Mouse (Mus musculus) forebrain, embryonic 11.5 days (tissue): ENCODE results near the gene Ccnk. TPM values are rescaled to one million over a fixed set of nuclear protein-coding genes. Genes with fewer than 3 reads are reported as not detected.
A peak's percentile ranks its signal among the peaks of the same experiment; 100 is the strongest.

ENCODE experiments used
- ATAC-seq: fragments of 200-750 bp; cut with Nextera tagmentation; replicated peaks from 2 replicates; pipeline ENCODE4 v1.8.0; 2017; ENCODE audit warnings: moderate TSS enrichment; ENCODE audit not compliant: low FRiP score
- DNase-seq: peaks from one replicate; pipeline ENCODE4 v3.0.0-alpha.2; 2017; ENCODE audit warnings: low spot score
- H3K27ac ChIP-seq: fragments of 300-500 bp; sonication (generic); 2 replicates; pipeline ENCODE4 v1.5.1; 2014; ENCODE audit warnings: low read depth, low read length
- H3K27me3 ChIP-seq: fragments of 300-500 bp; sonication (generic); 2 replicates; pipeline ENCODE4 v1.6.1; 2014; ENCODE audit warnings: mild to moderate bottlenecking, low read length, mixed read lengths; ENCODE audit not compliant: control insufficient read depth, insufficient read depth
- H3K36me3 ChIP-seq: fragments of 300-500 bp; sonication (generic); 2 replicates; pipeline ENCODE4 v1.6.1; 2014; ENCODE audit warnings: mild to moderate bottlenecking, low read length, moderate library complexity, mixed read lengths; ENCODE audit not compliant: control insufficient read depth, insufficient read depth
- H3K4me1 ChIP-seq: fragments of 300-500 bp; sonication (generic); replicated peaks from 2 replicates; pipeline ENCODE4 v1.6.1; 2014; ENCODE audit warnings: low read length, mixed read lengths; ENCODE audit not compliant: control insufficient read depth, insufficient read depth
- H3K4me2 ChIP-seq: fragments of 300-500 bp; sonication (generic); 2 replicates; pipeline ENCODE4 v1.6.1; 2014; ENCODE audit warnings: low read depth, mild to moderate bottlenecking, low read length, moderate library complexity, mixed read lengths; ENCODE audit not compliant: severe bottlenecking
- H3K4me3 ChIP-seq: fragments of 300-500 bp; sonication (generic); 2 replicates; pipeline ENCODE4 v1.5.1; 2014; ENCODE audit warnings: low read depth, low read length
- H3K9ac ChIP-seq: fragments of 300-500 bp; sonication (generic); 2 replicates; pipeline ENCODE4 v1.6.1; 2014; ENCODE audit warnings: low read length
- H3K9me3 ChIP-seq: fragments of 300-500 bp; sonication (generic); 2 replicates; pipeline ENCODE4 v1.6.1; 2016; ENCODE audit warnings: low read length, mixed read lengths; ENCODE audit not compliant: control insufficient read depth
- WGBS: fragments of 180-500 bp; shearing (Covaris S2); extraction: QIAGEN DNeasy Blood & Tissue Kit; methylation state at CpG from one replicate; pipeline ENCODE4 v1.1.7; 2014; 5-methylcytosine and 5-hydroxymethylcytosine counted together
- polyA plus RNA-seq: library from polyadenylated mRNA; unstranded; fragments of >200 nt; fragmentation: Nextera tagmentation; extraction: Ambion mirVana; gene quantifications from 2 replicates; pipeline ENCODE4 v1.2.1, GENCODE M21; 2014

Ccnk gene
- 5.0 and 6.2 TPM in 2 replicates for polyA plus RNA-seq

DNA sequence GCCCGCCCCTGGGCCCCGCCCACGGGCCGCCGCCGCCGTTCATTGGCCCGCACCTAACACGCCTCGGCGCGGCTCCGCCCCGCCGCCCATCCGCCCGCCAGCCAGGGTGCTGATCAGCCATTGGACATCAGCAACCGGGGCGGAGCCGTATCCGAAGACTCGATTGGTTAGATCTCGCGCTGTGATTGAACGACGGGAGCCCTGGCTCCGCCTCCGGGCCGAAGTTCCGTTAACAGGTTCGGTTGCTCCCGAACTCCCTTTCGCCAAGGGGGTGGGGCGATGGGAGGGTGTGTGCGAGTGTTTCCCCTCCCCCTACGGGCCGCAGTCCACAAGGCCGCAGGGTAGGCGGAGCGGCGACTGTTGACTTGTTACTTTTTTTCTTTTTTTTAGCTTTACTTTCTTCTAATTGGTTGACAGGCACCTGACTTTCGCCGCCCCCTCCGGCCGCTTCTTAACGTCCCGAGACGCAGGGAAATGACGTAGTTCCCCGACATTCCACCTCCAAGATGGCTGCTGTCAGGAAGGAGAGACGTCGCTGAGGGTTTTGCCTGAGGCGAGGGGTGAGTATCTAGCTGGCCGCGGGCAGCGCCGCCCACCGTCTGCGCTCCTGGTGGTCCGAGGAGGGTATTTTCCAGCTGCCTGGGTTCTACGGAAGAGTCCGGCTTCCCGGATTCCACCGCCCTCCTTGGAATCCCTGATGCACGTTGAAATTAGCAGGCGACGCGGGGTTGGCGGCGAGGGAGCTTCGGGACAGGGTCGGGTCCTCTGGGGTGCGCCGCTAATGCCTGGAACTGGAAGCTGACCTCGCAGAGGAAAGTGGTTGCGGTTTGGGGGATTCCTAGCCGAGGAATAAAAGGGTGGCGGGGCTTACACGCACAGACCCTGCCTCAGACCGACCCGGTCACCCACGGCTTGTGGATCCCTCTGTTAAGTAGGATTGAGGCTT, at the start of gene Ccnk:
TSS of gene Ccnk (plus strand) at position 259 of the 946 bp plus-strand sequence.
- Histone ChIP-seq H3K9me3 (no peaks in the 10 kb centered on the region), H3K4me3 (peak within 1 kb of the TSS; percentile 98), H3K27ac (peak within 1 kb of the TSS; percentile 53), H3K9ac (peak within 1 kb of the TSS; percentile 94), H3K27me3 (no peaks in the 10 kb centered on the region), H3K36me3 (no peaks in the 10 kb centered on the region; the same call in 1 of the 2 replicates), H3K4me2 (peak within 1 kb of the TSS; percentile 90), H3K4me1 (peaks cover 11% of the 10 kb centered on the region)
- peak; percentile 99 for DNase-seq
- WGBS: under 1% methylated on average over 76 of the region's 82 CpGs
- peak; percentile 98 for ATAC-seq

DNA sequence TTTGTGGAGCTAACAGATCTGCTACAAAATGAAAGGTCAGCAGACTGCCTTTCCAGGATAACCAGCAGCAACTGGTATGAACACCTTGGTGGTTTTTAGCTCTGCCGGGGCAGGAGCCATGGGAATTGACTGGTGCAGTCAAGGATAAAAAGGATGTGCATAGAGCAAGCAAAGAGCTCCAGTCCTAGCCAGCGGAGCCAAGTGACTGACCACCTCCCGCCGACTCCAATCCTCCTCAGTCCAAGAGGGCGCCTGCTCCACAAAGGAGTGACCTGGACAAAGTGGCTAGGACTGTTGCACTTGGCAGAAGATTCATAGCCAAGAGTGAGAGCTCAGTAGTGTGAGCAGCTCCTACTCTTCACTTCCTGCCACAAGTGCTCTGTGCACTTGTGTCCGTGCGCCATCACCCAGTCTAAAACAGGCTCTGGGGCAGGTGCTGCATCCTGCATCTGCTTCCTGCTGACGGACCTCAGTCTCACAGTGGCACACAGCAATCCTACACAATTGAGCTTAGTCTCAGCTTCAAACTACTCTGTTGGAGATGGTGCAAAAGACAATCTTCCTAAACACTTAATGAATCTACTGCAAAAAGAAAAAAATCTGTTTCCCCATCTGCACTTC, 46.8 kb upstream of the Ccnk start:
- ATAC-seq (no peak), DNase-seq (no peak)
- Histone ChIP-seq H3K27ac (no peak overlapping the region), H3K4me2 (no peak overlapping the region), H3K27me3 (no peaks in the 10 kb centered on the region), H3K9ac (no peak overlapping the region), H3K4me3 (no peak overlapping the region), H3K9me3 (no peaks in the 10 kb centered on the region), H3K4me1 (no peaks in the 10 kb centered on the region), H3K36me3 (no peaks in the 10 kb centered on the region; the same call in 1 of the 2 replicates)
- WGBS: 88% methylated on average over 8 of the region's 8 CpGs

DNA sequence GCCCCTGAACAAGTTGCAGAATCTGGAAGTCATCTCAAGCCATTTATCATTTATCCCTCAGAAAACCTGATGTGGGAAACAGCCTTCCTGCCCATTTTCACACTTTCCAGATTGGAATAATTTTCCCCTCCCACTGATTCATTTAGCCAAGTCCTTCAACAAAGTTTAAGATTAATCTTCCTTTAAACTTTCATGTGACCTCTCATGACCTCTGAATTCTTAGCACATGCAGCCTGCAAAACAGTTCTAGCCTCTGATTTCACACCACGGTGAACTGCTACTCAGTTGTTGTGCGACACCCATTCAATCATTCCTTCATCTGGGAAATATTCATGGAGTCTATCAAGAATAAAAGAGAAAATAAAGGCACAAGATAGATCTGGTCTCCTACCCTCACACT, 46.2 kb upstream of the Ccnk start:
- ATAC-seq (no peak), DNase-seq (no peak)
- Histone ChIP-seq H3K9ac (no peak overlapping the region), H3K27ac (no peak overlapping the region), H3K4me1 (no peaks in the 10 kb centered on the region), H3K4me2 (no peak overlapping the region), H3K4me3 (no peak overlapping the region), H3K27me3 (no peaks in the 10 kb centered on the region), H3K9me3 (no peaks in the 10 kb centered on the region), H3K36me3 (no peaks in the 10 kb centered on the region; the same call in 1 of the 2 replicates)
- WGBS: 87% methylated on average over 2 of the region's 2 CpGs

DNA sequence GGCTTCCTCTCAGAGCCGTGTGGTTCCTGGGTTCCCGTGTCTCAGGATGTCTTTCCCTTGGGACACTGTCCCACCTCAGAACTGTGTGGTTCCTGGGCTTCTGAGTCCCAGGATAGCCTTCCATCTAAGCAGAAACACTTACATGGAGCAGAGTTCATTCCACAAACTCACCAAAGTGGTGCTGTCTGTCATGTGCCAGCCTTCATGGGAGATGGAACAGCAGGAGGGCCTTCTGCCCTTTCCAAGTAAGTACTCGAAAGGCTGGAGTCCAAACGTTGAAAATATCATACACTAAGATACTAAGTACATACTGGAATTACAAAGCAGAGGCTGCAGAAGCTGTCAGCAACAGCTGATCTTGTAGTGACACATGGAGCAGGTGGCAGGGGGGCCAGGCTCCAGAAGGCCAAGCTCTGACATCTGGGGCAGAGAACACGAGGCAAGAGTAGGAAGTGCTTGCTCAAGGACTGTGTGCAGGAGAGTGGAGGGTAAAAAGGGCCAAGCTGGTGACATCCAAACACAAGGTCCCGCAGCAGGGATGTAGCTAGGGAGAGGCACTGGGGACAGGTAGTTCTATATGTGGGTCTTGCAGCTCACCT, 43.7 kb upstream of the Ccnk start:
- 87% methylated on average over 6 of the region's 6 CpGs for WGBS
- H3K27ac ChIP-seq: no peak overlapping the region
- no peaks in the 10 kb centered on the region for H3K4me1 ChIP-seq
- H3K4me3 ChIP-seq: no peak overlapping the region
- H3K27me3 ChIP-seq: no peaks in the 10 kb centered on the region
- H3K9ac ChIP-seq: no peak overlapping the region
- ATAC-seq: no peak
- no peaks in the 10 kb centered on the region for H3K9me3 ChIP-seq
- no peaks in the 10 kb centered on the region; the same call in 1 of the 2 replicates for H3K36me3 ChIP-seq
- no peak for DNase-seq
- H3K4me2 ChIP-seq: no peak overlapping the region

DNA sequence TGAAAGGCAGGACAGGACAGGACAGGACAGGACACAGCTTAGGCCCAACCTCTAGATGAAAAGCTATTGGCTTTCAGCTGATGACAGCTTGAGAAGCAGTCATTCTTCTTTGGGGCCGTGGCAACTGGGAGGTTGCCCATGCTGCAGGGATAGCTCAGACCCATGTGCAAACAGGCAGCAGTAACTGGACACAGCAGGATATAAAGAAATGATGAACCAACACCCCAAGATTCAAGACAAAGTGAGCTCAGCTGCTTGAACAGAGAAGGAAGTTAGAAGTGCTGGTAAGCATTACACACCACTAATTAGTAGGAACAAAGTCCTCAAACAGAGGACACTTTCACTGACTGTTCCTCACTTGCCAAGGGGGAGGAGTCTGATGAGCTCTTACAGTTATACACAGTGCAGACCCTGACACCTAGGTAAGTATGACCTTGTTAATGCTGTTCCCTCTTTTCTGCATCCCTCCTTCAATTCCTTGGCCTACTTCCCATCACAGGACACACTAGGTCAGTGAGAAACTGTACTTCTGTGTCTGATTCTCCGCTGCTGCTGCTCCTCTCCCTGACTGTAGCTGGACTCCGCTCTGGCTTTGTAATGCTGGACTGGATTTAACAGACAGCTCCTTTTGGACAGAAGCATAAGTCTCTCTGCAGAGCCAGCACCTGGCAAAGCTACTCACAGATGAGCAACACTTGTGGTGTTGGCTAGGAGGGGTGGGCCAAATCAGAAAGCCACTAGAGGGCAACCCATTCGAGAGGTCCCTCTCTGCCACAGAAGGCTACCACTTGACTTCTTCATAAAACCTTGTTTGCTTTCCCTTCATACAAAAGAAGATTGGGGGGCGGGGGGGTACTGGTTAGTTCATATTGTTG, 35.5 kb upstream of the Ccnk start:
- Histone ChIP-seq H3K27ac (no peak overlapping the region), H3K27me3 (no peaks in the 10 kb centered on the region), H3K4me1 (no peaks in the 10 kb centered on the region), H3K9me3 (no peaks in the 10 kb centered on the region), H3K36me3 (no peaks in the 10 kb centered on the region), H3K4me3 (no peak overlapping the region), H3K4me2 (no peak overlapping the region), H3K9ac (no peak overlapping the region)
- no peak for DNase-seq
- ATAC-seq: no peak
- WGBS: 93% methylated on average over 5 of the region's 5 CpGs

DNA sequence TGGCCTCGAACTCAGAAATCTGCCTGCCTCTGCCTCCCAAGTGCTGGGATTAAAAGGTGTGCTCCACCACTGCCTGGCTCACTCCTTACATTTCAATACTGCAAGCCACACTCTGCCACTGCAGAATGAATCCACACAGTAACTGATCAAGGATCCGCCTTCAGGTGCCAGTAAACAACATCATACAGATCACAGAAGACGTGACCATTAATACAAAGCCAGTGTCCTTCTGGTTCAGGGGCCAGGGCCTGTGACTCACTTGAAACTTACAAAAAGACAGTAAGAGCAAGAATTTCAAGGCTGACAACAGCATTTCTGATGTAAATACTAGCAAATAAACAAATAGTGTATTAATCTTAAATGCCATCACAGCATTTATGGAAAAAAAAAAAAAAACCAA, 34.2 kb upstream of the Ccnk start:
- no peak for ATAC-seq
- no peaks in the 10 kb centered on the region for H3K27me3 ChIP-seq
- H3K4me3 ChIP-seq: no peak overlapping the region
- no peaks in the 10 kb centered on the region for H3K9me3 ChIP-seq
- no peaks in the 10 kb centered on the region for H3K4me1 ChIP-seq
- no peak overlapping the region for H3K9ac ChIP-seq
- H3K27ac ChIP-seq: no peak overlapping the region
- no peak overlapping the region for H3K4me2 ChIP-seq
- no peaks in the 10 kb centered on the region for H3K36me3 ChIP-seq
- 94% methylated on average over 3 of the region's 3 CpGs for WGBS
- DNase-seq: no peak

DNA sequence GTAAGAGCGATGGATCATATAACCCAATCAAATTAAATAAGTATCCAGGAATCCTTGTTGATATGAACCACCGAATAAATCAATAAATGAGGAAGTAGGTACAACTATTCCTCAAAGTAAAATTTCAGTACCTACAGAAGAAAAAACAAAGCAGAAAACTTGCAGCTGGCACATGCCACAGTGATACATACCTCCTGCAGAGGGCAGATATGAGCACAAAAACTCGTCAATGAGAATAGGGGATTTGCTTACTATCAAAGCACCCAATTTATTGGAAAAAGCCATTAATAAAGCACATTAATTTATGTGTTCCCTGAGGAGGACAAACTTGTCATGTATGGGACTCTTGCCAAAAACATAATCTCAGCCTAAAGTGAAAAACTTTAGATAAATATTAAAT, 29.6 kb upstream of the Ccnk start:
- no peaks in the 10 kb centered on the region for H3K4me1 ChIP-seq
- ATAC-seq: no peak
- 83% methylated on average over 3 of the region's 3 CpGs for WGBS
- no peaks in the 10 kb centered on the region for H3K9me3 ChIP-seq
- DNase-seq: no peak
- H3K4me3 ChIP-seq: no peak overlapping the region
- H3K36me3 ChIP-seq: no peaks in the 10 kb centered on the region; the same call in 1 of the 2 replicates
- H3K27ac ChIP-seq: no peak overlapping the region
- H3K4me2 ChIP-seq: no peak overlapping the region
- no peaks in the 10 kb centered on the region for H3K27me3 ChIP-seq
- H3K9ac ChIP-seq: no peak overlapping the region

DNA sequence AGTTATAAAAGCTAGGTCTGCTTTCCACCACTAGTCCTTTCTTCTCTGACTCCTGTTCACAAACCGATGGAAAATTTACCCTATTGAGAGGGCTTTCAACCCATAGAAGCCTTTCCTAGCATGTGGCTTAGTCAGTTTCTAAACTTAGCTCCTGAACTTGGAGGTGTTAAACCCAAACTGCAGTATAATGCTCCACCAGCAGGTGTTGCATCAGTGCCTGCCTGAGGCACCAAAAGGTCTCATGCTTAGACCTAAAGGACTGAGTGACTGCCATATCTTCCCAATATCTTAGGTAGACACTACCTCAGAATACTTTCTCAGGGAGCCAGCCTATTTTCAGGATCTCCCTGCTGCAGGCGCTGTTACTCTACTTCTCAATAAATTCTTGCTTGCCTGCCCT, 26.6 kb upstream of the Ccnk start:
- WGBS: 97% methylated on average over 2 of the region's 2 CpGs
- Histone ChIP-seq H3K9ac (no peak overlapping the region), H3K4me1 (no peaks in the 10 kb centered on the region), H3K4me3 (no peak overlapping the region), H3K27ac (no peak overlapping the region), H3K9me3 (no peaks in the 10 kb centered on the region), H3K27me3 (no peaks in the 10 kb centered on the region), H3K4me2 (no peak overlapping the region), H3K36me3 (no peaks in the 10 kb centered on the region; the same call in 1 of the 2 replicates)
- no peak for ATAC-seq
- DNase-seq: no peak
